In genomic region chr16:47289730-47290129, GRCm38 (mm10) we compare ENCODE assay signal across 19 mouse cellular contexts.
DNase-seq lines count a peak whose midpoint lies in the region; ATAC-seq lines count a peak whose summit lies in the region.
"Had no signal": no experiment of that assay in that cellular context is flagged by ENCODE, and none has a peak within 500 bp of the region (broad histone marks: within the 10 kb centered on the region; RNA-seq: fewer than 3 reads in every experiment).

No protein-coding gene starts in this region.

- H3K9me3 ChIP-seq in midbrain, embryonic 11.5 days (ENCODE audit: control insufficient read depth, low read length), result no peaks in the 10 kb centered on the region
- no peaks in the 10 kb centered on the region for H3K9me3 ChIP-seq in midbrain, embryonic 16.5 days (replicated peaks; ENCODE audit: control insufficient read depth, low read length, poor library complexity, severe bottlenecking)

- H3K4me2 ChIP-seq in midbrain, embryonic 11.5 days, result no peak overlapping the region
- H3K4me2 ChIP-seq in midbrain, embryonic 16.5 days (ENCODE audit: low read length), result no peak overlapping the region

- H3K36me3 ChIP-seq in midbrain, embryonic 11.5 days (ENCODE audit: control insufficient read depth, insufficient read depth, low read length), result no peaks in the 10 kb centered on the region
- H3K36me3 ChIP-seq in midbrain, embryonic 16.5 days (ENCODE audit: control insufficient read depth, insufficient read depth, low read length), result no peaks in the 10 kb centered on the region
- H3K36me3 ChIP-seq: G1E had no signal

- H3K4me3 ChIP-seq in midbrain, embryonic 11.5 days (ENCODE audit: low read depth, low read length), result no peak overlapping the region
- no peak overlapping the region for H3K4me3 ChIP-seq in midbrain, embryonic 16.5 days (ENCODE audit: low read depth, low read length)

- no peak overlapping the region for H3K9ac ChIP-seq in midbrain, embryonic 11.5 days (ENCODE audit: low read length)
- H3K9ac ChIP-seq in midbrain, embryonic 16.5 days (ENCODE audit: low read depth, low read length), result no peak overlapping the region

- no peak for ATAC-seq in midbrain, embryonic 11.5 days (ENCODE audit: low FRiP score)
- ATAC-seq in midbrain, embryonic 16.5 days, result no peak
- ATAC-seq: activated CD4-positive, CD25-positive, alpha-beta regulatory T cell, adult 4 months; CD4-positive, CD25-positive, alpha-beta regulatory T cell, adult 4 months; Patski had no signal

- DNase-seq in heart, adult 11 months, result peak; percentile 78
- no peak for DNase-seq in heart, adult 8-10 months (ENCODE audit: low spot score)
- peak; percentile 62 for DNase-seq in midbrain, embryonic 11.5 days (ENCODE audit: low spot score, missing footprints)
- DNase-seq: adrenal gland, adult 2 months; adrenal gland, adult 8-10 months; adrenal gland, postnatal 10 days; adrenal gland, postnatal 14 days; adrenal gland, postnatal 25 days; adrenal gland, postnatal 36 days; B cell, adult 2 months; cerebellum, adult 11 months; cerebellum, adult 11-12 months; cerebellum, adult 18-20 months had no signal

- no peaks in the 10 kb centered on the region for H3K27me3 ChIP-seq in midbrain, embryonic 11.5 days (ENCODE audit: control insufficient read depth, insufficient read depth, low read length)
- H3K27me3 ChIP-seq in midbrain, embryonic 16.5 days (ENCODE audit: control insufficient read depth, insufficient read depth, low read depth, low read length), result no peaks in the 10 kb centered on the region
- H3K27me3 ChIP-seq: CH12.LX, Patski had no signal

- no peaks in the 10 kb centered on the region for H3K4me1 ChIP-seq in midbrain, embryonic 11.5 days (ENCODE audit: control insufficient read depth, insufficient read depth, low read length)
- H3K4me1 ChIP-seq in midbrain, embryonic 16.5 days (ENCODE audit: control insufficient read depth, insufficient read depth, low read length), result no peaks in the 10 kb centered on the region

- no peak overlapping the region for H3K27ac ChIP-seq in midbrain, embryonic 11.5 days (ENCODE audit: low read depth, low read length)
- H3K27ac ChIP-seq in midbrain, embryonic 16.5 days (ENCODE audit: low read length), result no peak overlapping the region
